Mouse (Mus musculus) cerebellum, adult 2 months (tissue): ENCODE results near the gene Fthl17d. TPM values are rescaled to one million over a fixed set of nuclear protein-coding genes. Genes with fewer than 3 reads are reported as not detected.
A peak's percentile ranks its signal among the peaks of the same experiment; 100 is the strongest.
"Not testable (repeated sequence)": the region's sequence is repeated elsewhere in the genome, so short reads cannot be mapped to it uniquely, and the experiment has no call there.

Source experiments
- DNase-seq, 2 experiments: peaks; one replicate each; pipeline ENCODE4 v3.0.0; 2021
- H3K27ac ChIP-seq: fragments of 200-500 bp; 2 replicates; pipeline ENCODE4 v1.5.1; 2012; ENCODE audit warnings: low read length, control low read depth, inconsistent platforms; ENCODE audit not compliant: insufficient read depth
- H3K27me3 ChIP-seq: fragments of 200-500 bp; 2 replicates; pipeline ENCODE4 v1.6.1; 2012; ENCODE audit warnings: inconsistent platforms, mild to moderate bottlenecking, low read length, moderate library complexity; ENCODE audit not compliant: control insufficient read depth, insufficient read depth
- H3K4me1 ChIP-seq: fragments of 200-500 bp; 2 replicates; pipeline ENCODE4 v1.6.1; 2011; ENCODE audit warnings: low read length; ENCODE audit not compliant: control insufficient read depth, insufficient read depth
- H3K4me3 ChIP-seq: fragments of 200-500 bp; replicated peaks from 2 replicates; pipeline ENCODE3; 2011; ENCODE audit warnings: mild to moderate bottlenecking, low read depth, low read length, control low read depth; ENCODE audit not compliant: insufficient read depth
- CTCF ChIP-seq: fragments of 200-500 bp; IDR thresholded peaks from 2 replicates; pipeline ENCODE4 v1.5.1; 2011; ENCODE audit warnings: low read depth, mild to moderate bottlenecking, control low read depth, low read length, moderate library complexity, borderline replicate concordance; ENCODE audit not compliant: insufficient read depth
- POLR2A ChIP-seq: fragments of 200-500 bp; IDR thresholded peaks from 2 replicates; pipeline ENCODE4 v1.6.1; 2011; ENCODE audit warnings: low read length, control low read depth, borderline replicate concordance; ENCODE audit not compliant: insufficient read depth
- WGBS: fragments of 180-500 bp; shearing (Covaris S2); methylation state at CpG from one replicate; pipeline ENCODE4 v1.1.7; 2018; 5-methylcytosine and 5-hydroxymethylcytosine counted together
- polyA plus RNA-seq: library from polyadenylated mRNA; depleted of rRNA; stranded (reverse); fragments of >200 nt; gene quantifications from 2 replicates; pipeline ENCODE4 v1.2.3, GENCODE M21; 2012; rRNA removed

Fthl17d gene
- polyA plus RNA-seq: not detected in 2 replicates

DNA sequence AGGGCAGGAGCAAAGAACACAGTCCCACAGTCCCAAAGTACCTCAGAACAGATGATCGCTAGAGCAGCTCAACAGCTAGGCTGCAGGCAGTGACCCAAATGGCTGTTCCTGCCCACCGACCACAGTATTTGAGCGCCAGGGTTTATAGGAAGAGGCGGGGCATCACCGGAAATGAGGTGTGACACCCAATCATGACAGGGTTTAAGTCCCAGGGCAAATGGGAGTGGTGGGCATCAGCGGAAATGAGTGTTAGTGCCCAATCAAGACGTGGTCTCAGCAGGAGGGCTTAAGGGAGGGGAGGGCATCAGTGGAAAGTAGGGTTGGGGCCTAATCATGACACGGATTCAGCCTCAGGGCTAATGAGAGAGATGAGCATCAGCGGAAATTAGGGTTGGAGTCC is at the start of gene Fthl17d:
Gene Fthl17d, minus strand, starts transcription at position 101 of the 400 bp plus-strand sequence.
- DNase-seq, H3K4me3 ChIP-seq, H3K27me3 ChIP-seq, H3K4me1 ChIP-seq, H3K27ac ChIP-seq: not testable (repeated sequence)
- no CpG with 5 or more reads among the region's 9 CpGs for WGBS

DNA sequence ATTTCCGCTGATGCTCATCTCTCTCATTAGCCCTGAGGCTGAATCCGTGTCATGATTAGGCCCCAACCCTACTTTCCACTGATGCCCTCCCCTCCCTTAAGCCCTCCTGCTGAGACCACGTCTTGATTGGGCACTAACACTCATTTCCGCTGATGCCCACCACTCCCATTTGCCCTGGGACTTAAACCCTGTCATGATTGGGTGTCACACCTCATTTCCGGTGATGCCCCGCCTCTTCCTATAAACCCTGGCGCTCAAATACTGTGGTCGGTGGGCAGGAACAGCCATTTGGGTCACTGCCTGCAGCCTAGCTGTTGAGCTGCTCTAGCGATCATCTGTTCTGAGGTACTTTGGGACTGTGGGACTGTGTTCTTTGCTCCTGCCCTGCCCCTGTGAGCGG is 46.6 kb upstream of the Fthl17d start, which contains the start of gene Fthl17e:
Gene Fthl17e, plus strand, starts transcription at position 301 of the 400 bp plus-strand sequence.
- 100% methylated on average over 1 of the region's 10 CpGs for WGBS
- not testable (repeated sequence) for H3K27ac ChIP-seq, H3K4me3 ChIP-seq, H3K4me1 ChIP-seq, DNase-seq, H3K27me3 ChIP-seq

- no peak for TF ChIP-seq CTCF
- TF ChIP-seq POLR2A: no peak
- WGBS: 57% methylated on average over 9 of the region's 10 CpGs
- DNase-seq: no peak
Measured at GRCm38 (mm10) chrX:9019481-9019880, 32.9 kb upstream of the Fthl17d start.

DNA sequence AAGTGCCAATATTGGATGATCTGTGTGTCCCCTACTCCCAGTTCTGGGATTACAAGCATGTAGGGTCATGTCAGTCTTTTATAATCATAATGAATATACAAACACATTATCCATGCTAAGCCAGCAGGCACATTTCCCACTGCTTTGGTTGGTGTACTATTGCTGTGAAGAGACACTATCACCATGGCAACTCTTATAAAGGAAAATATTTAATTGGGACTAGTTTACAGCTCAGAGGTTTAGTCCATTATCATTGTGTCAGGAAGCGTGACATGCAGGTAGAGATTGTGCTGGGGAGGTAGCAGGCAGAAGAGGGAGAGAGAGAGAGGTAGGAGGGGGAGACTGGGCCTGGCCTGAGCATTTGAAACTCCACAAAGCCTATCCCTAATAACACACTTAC is 29.5 kb upstream of the Fthl17d start:
- Histone ChIP-seq H3K4me1 (no peaks in the 10 kb centered on the region), H3K27ac (no peak overlapping the region), H3K4me3 (no peak overlapping the region), H3K27me3 (no peaks in the 10 kb centered on the region)
- 33% methylated on average over 1 of the region's 1 CpGs for WGBS
- TF ChIP-seq POLR2A (no peak), CTCF (no peak)
- DNase-seq: no peak

More at GRCm38 (mm10) chrX:9019481-9019880, 32.9 kb upstream of the Fthl17d start:
- Histone ChIP-seq H3K4me1 (no peaks in the 10 kb centered on the region), H3K4me3 (no peak overlapping the region), H3K27me3 (no peaks in the 10 kb centered on the region), H3K27ac (no peak overlapping the region)

GRCm38 (mm10) chrX:8976459-8976858 is 10.1 kb downstream of the Fthl17d start, which contains the start of gene Fthl17c:
TSS of gene Fthl17c (minus strand) at chrX:8976559.
- not testable (repeated sequence) for H3K4me3 ChIP-seq, H3K27me3 ChIP-seq, H3K4me1 ChIP-seq, DNase-seq, H3K27ac ChIP-seq
- no CpG with 5 or more reads among the region's 11 CpGs for WGBS

DNA sequence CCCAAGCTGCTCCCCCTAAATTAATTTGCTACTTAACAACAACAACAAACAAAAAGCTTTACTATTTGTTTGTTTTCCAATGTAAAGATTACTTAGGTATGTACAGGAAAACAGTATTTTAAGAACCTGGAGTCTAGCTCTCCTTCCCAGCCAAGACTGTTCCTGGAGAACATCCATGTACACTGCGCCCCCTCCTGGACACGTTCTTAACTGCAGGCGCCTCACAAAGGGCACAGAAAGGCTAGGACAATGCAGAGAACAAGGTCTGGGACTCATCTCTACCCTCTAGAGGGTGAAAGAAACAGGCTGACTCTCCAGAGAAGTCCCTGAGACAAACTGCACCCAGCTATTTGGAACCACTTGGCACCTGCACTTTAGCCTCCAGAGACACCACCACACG is 21.9 kb downstream of the Fthl17d start:
- DNase-seq, H3K4me3 ChIP-seq: not testable (repeated sequence)
- 39% methylated on average over 4 of the region's 4 CpGs for WGBS

GRCm38 (mm10) chrX:8962875-8963274 is 23.7 kb downstream of the Fthl17d start, which contains the start of gene Fthl17b:
TSS of gene Fthl17b (minus strand) at chrX:8962975.
- DNase-seq, H3K27me3 ChIP-seq, H3K4me1 ChIP-seq, H3K4me3 ChIP-seq, H3K27ac ChIP-seq: not testable (repeated sequence)
- 95% methylated on average over 4 of the region's 11 CpGs for WGBS

More for the DNA sequence above, 21.9 kb downstream of the Fthl17d start:
- not testable (repeated sequence) for H3K27me3 ChIP-seq, H3K4me1 ChIP-seq, H3K27ac ChIP-seq

DNA sequence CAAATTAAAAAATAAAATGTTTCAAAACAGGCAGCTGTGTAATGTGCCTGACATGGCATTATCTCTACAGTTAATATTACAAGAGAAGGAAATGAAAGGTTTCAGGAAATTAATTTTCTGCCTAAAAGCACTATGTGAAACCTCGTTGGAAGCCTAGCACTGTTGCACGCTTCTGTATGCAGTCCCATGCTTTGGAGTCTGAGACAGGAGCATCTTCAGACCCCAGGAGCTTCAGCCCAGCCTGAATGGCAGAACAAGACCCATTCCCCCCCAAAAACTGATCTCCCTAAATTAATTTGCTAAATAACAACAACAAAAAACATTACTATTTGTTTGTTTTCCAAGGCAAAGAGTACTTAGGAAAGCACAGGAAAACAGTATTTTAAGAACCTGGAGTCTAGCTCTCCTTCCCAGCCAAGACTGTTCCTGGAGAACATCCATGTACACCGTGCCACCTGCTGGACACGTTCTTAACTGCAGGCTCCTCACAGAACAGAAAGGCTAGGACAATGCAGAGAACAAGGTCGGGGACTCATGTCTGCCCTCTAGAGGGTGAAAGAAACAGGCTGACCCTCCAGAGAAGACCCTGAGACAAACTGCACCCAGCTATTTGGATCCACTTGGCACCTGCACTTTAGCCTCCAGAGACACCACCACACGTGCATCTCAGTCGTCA is 38.3 kb downstream of the Fthl17d start:
- 10% methylated on average over 7 of the region's 7 CpGs for WGBS
- H3K4me3 ChIP-seq, H3K27ac ChIP-seq, H3K4me1 ChIP-seq, H3K27me3 ChIP-seq: not testable (repeated sequence)
- peak; percentile 64 to 82 for DNase-seq
- TF ChIP-seq CTCF: peak; percentile 59; the same call in 1 of the 2 replicates

DNA sequence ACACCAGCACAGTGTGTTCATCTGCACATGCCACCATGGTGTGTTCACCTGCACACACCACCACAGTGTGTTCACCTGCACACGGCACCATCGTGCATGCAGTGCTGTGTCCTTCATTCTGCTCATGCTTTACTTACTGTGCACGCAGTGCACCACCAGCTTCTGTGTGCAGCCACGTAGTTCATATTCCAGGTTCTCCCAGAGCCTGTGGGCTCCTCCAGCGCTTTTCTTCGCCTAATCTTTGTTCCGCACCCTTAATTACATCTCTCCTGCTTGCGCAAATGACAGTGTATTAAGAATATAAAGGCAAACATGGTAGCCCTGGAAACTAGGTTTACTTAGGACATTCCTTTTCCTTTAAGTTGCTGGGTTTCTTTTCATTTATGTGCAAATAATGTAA is 42.5 kb downstream of the Fthl17d start:
- Histone ChIP-seq H3K27ac (no peak overlapping the region), H3K27me3 (no peaks in the 10 kb centered on the region), H3K4me3 (no peak overlapping the region), H3K4me1 (no peaks in the 10 kb centered on the region)
- WGBS: 85% methylated on average over 8 of the region's 8 CpGs
- TF ChIP-seq POLR2A: no peak
- TF ChIP-seq CTCF: no peak
- DNase-seq: no peak

Other genes starting within 250 kb of the Fthl17d start
- not detected in 2 replicates for gene Ssx9, start 238.3 kb downstream of the Fthl17d start, polyA plus RNA-seq
- gene Ssxb5, start 183.1 kb downstream of the Fthl17d start, polyA plus RNA-seq: not detected in 2 replicates
- not detected in 2 replicates for gene Gm6592, start 142.8 kb downstream of the Fthl17d start, polyA plus RNA-seq
- gene Gm5751, start 112.5 kb downstream of the Fthl17d start, polyA plus RNA-seq: 0.57 TPM in 1 of 2 replicates, not detected in the other
- 37.2 and 41.3 TPM in 2 replicates for gene B630019K06Rik, start 94.4 kb downstream of the Fthl17d start, polyA plus RNA-seq
- gene Fthl17b, start 23.8 kb downstream of the Fthl17d start, polyA plus RNA-seq: not detected in 2 replicates
- not detected in 2 replicates for gene Fthl17c, start 10.2 kb downstream of the Fthl17d start, polyA plus RNA-seq
- gene Fthl17e, start 46.7 kb upstream of the Fthl17d start, polyA plus RNA-seq: not detected in 2 replicates
- gene Fthl17f, start 76.3 kb upstream of the Fthl17d start, polyA plus RNA-seq: not detected in 2 replicates
- gene 4930402K13Rik, start 117.8 kb upstream of the Fthl17d start, polyA plus RNA-seq: not detected in 2 replicates
- 5.0 and 5.5 TPM in 2 replicates for gene Lancl3, start 213.1 kb upstream of the Fthl17d start, polyA plus RNA-seq